Mouse (Mus musculus) naive thymus-derived CD4-positive, alpha-beta T cell, adult 5 months (primary cell): ENCODE measurements around the gene Slc35a3. TPM values are rescaled to one million over a fixed set of nuclear protein-coding genes. Genes with fewer than 3 reads are reported as not detected.

Experiments
- polyA plus RNA-seq: library from polyadenylated mRNA; unstranded; fragments of 100-300 nt; shearing (Covaris generic); gene quantifications from one replicate; pipeline ENCODE4 v1.2.1, GENCODE M21; 2017

Slc35a3 gene
- polyA plus RNA-seq: 21.3 TPM

GRCm38 (mm10) chr3:116712436-116712881 is at the start of gene Slc35a3:
Gene Slc35a3 (minus strand): TSS chr3:116712831.

DNA sequence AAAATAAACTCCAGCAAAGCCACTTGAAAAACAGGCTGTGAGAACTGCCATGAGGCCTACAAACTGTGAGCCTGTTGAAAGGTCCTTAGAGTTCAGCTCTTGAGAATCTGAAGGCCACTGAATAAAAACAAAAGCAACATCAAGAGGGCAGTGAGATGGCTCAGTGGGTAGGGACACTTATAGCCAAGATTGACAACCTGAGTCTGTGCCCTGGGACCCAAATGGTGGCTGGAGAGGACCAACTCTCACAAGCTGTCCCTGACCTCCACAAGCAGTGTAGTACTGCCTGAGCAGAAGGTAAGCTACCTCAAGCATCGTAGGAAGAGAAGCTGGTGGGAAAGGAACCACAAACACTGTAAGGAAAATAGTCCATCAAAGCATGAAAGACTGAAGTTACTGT is 31.5 kb downstream of the Slc35a3 start, which contains the start of gene Gm43191:
Gene Gm43191 (minus strand): TSS at position 101 of the 400 bp plus-strand sequence.

DNA sequence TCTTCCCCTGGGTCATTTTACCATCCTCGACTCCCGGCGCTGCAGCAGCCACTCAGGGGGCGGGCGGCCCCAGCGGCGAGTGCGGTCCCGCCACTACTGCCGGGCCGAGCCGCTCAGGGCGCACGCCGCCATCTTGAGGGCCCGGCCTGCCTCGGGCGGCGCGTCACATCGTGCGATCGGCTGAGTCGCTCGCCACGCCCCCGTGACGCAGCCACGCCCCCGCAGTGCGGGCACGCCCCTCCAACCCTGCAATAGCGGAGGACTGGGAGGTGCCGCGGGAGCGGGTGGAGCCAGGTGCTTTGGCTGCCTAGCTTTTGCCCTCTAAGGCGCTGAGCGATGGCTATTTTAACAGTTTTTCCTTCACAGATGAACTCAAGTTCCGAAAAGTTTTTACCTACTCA is 50.2 kb downstream of the Slc35a3 start, which contains the start of gene Mfsd14a:
Gene Mfsd14a (minus strand): TSS at position 215 of the 401 bp plus-strand sequence.

Other genes with a start within 250 kb of the Slc35a3 start
- gene Rtca, start 204.6 kb downstream of the Slc35a3 start, polyA plus RNA-seq: 28.1 TPM
- 12.2 TPM for gene Dbt, start 199.8 kb downstream of the Slc35a3 start, polyA plus RNA-seq
- gene Lrrc39, start 149.9 kb downstream of the Slc35a3 start, polyA plus RNA-seq: 0.41 TPM
- gene Sass6, start 117.8 kb downstream of the Slc35a3 start, polyA plus RNA-seq: 4.4 TPM
- gene Trmt13, start 98.2 kb downstream of the Slc35a3 start, polyA plus RNA-seq: 42.9 TPM
- 136 TPM for gene Mfsd14a, start 50.2 kb downstream of the Slc35a3 start, polyA plus RNA-seq
- gene Gm43191, start 31.6 kb downstream of the Slc35a3 start, polyA plus RNA-seq: not detected
- gene Agl, start 95.3 kb upstream of the Slc35a3 start, polyA plus RNA-seq: 3.6 TPM
- gene Frrs1, start 146.6 kb upstream of the Slc35a3 start, polyA plus RNA-seq: 15.5 TPM